Mouse (Mus musculus) olfactory bulb, adult 2 months (tissue): ENCODE measurements around the gene Ankrd35. TPM values are rescaled to one million over a fixed set of nuclear protein-coding genes. Genes with fewer than 3 reads are reported as not detected.
"Not testable (repeated sequence)": the region's sequence is repeated elsewhere in the genome, so short reads cannot be mapped to it uniquely, and the experiment has no call there.

Experiments used
- H3K27ac ChIP-seq: fragments of 200-500 bp; 2 replicates; pipeline ENCODE4 v1.5.1; 2012; ENCODE audit warnings: low read depth, low read length; ENCODE audit not compliant: insufficient read depth
- H3K4me1 ChIP-seq: fragments of 200-500 bp; 2 replicates; pipeline ENCODE4 v1.6.1; 2012; ENCODE audit warnings: low read length; ENCODE audit not compliant: control insufficient read depth, insufficient read depth
- H3K4me3 ChIP-seq: fragments of 200-500 bp; 2 replicates; pipeline ENCODE4 v1.5.1; 2012; ENCODE audit warnings: mild to moderate bottlenecking, low read depth, low read length, moderate library complexity; ENCODE audit not compliant: insufficient read depth
- CTCF ChIP-seq: fragments of 200-500 bp; IDR thresholded peaks from 2 replicates; pipeline ENCODE4 v1.5.1; 2012; ENCODE audit warnings: low read depth, mild to moderate bottlenecking, low read length, moderate library complexity; ENCODE audit not compliant: insufficient read depth
- POLR2A ChIP-seq: fragments of 200-500 bp; IDR thresholded peaks from 2 replicates; pipeline ENCODE4 v1.6.1; 2012; ENCODE audit warnings: mild to moderate bottlenecking, low read depth, low read length, moderate library complexity; ENCODE audit not compliant: insufficient read depth
- WGBS: fragments of 180-500 bp; shearing (Covaris S2); methylation state at CpG from one replicate; pipeline ENCODE4 v1.1.7; 2018; 5-methylcytosine and 5-hydroxymethylcytosine counted together
- polyA plus RNA-seq: library from polyadenylated mRNA; stranded (reverse); fragments of >200 nt; gene quantifications from 2 replicates; pipeline ENCODE4 v1.2.4, GENCODE M21; 2012; ENCODE audit warnings: low replicate concordance; ENCODE audit not compliant: missing spikeins, insufficient read depth, insufficient read length

The Ankrd35 gene
- polyA plus RNA-seq, 1 experiment: not detected

DNA sequence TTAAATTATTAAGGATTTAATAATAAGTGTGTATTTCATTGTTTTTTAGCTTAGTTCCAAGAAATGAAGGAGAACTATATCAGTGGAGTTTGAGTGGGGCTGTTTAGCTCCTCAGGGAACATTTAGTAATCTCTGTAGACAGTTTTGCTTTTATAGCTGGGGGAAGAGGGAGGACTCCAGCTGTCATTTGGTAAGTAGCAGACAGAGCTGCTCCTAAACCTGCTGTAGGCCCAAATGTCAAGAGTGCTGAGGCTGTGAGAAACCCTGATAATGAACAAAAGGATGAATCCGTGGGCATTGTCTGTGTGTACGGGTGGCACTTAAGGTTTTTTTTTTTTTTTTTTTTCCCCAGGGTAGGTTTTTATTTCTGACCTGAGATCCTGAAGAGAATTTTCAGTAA is 65.3 kb downstream of the Ankrd35 start:
- 44% methylated on average over 2 of the region's 2 CpGs for WGBS
- TF ChIP-seq POLR2A: no peak
- no peak for TF ChIP-seq CTCF
- Histone ChIP-seq H3K4me1 (peaks cover 5% of the 10 kb centered on the region; the same call in 1 of the 2 replicates), H3K4me3 (no peak overlapping the region), H3K27ac (no peak overlapping the region)

DNA sequence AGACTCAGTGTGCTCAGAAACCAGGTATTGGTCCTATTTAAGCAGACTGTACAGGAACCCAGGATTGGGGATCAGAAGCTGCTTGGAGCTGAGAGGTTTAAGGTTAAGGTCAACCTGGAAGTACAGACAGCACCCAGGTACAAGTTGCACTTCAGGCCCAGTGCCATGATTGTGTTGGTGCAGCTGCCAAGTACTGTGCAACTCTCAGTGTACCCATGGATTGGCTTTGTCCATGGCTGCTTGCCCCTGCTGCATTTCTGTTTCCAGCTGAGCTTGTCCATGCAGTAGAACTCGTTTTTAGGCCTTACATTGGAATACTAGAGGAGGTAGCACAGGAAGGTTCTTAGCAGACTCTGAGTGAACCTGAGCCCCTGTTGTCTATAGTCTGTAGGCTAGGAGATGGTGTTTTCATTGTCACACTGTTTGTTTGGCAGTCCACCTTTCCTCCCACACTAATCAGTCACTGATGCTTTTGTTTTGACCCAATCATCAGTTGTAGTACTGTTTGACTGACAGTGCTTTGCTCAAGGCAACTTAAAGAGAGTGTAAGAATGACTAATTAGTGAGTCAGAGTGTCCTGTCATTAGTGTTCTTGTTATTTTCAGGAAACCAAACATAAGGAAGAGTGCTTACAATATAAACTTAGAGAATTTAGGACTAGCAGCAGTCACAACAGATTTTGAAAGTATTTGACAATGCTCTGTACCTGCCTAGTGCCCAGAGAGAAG is 67.2 kb downstream of the Ankrd35 start:
- Histone ChIP-seq H3K4me3 (no peak overlapping the region), H3K27ac (no peak overlapping the region)
- 14% methylated on average over 1 of the region's 1 CpGs for WGBS

GRCm38 (mm10) chr3:96737995-96738394 is 68.1 kb downstream of the Ankrd35 start:
- no peak overlapping the region for H3K4me3 ChIP-seq
- no peak for TF ChIP-seq POLR2A
- TF ChIP-seq CTCF: no peak
- H3K4me1 ChIP-seq: peaks cover 2% of the 10 kb centered on the region; the same call in 1 of the 2 replicates
- 100% methylated on average over 1 of the region's 1 CpGs for WGBS
- no peak overlapping the region for H3K27ac ChIP-seq

More for the DNA sequence above, 67.2 kb downstream of the Ankrd35 start:
- peaks cover 2% of the 10 kb centered on the region; the same call in 1 of the 2 replicates for H3K4me1 ChIP-seq
- TF ChIP-seq CTCF: no peak
- TF ChIP-seq POLR2A: no peak

- not testable (repeated sequence) for H3K27ac ChIP-seq, H3K4me1 ChIP-seq, H3K4me3 ChIP-seq
These were observed 70.3 kb downstream of the Ankrd35 start for GRCm38 (mm10) chr3:96740279-96740678.

Other genes starting within 250 kb of the Ankrd35 start
- not detected in 2 replicates for gene BC107364, start 217.8 kb upstream of the Ankrd35 start, polyA plus RNA-seq
- not detected in 2 replicates for gene Hfe2, start 145.0 kb upstream of the Ankrd35 start, polyA plus RNA-seq
- gene Txnip, start 112.2 kb upstream of the Ankrd35 start, polyA plus RNA-seq: not detected in 2 replicates
- gene Gm16253, start 93.1 kb upstream of the Ankrd35 start, polyA plus RNA-seq: not detected in 2 replicates
- gene Polr3gl, start 76.0 kb upstream of the Ankrd35 start, polyA plus RNA-seq: not detected in 2 replicates
- not detected in 2 replicates for gene Ankrd34a, start 73.5 kb upstream of the Ankrd35 start, polyA plus RNA-seq
- not detected in 2 replicates for gene Lix1l, start 69.0 kb upstream of the Ankrd35 start, polyA plus RNA-seq
- not detected in 2 replicates for gene Rbm8a, start 40.2 kb upstream of the Ankrd35 start, polyA plus RNA-seq
- not detected in 2 replicates for gene Pex11b, start 34.8 kb upstream of the Ankrd35 start, polyA plus RNA-seq
- gene Gm42957, start 34.7 kb upstream of the Ankrd35 start, polyA plus RNA-seq: not detected in 2 replicates
- gene Itga10, start 24.5 kb upstream of the Ankrd35 start, polyA plus RNA-seq: not detected in 2 replicates
- gene Pias3, start 26.3 kb downstream of the Ankrd35 start, polyA plus RNA-seq: not detected in 2 replicates
- not detected in 2 replicates for gene Nudt17, start 38.4 kb downstream of the Ankrd35 start, polyA plus RNA-seq
- gene Polr3c, start 57.5 kb downstream of the Ankrd35 start, polyA plus RNA-seq: not detected in 2 replicates
- gene Rnf115, start 57.5 kb downstream of the Ankrd35 start, polyA plus RNA-seq: not detected in 2 replicates
- gene Pdzk1, start 159.2 kb downstream of the Ankrd35 start, polyA plus RNA-seq: not detected in 2 replicates
- gene Cd160, start 159.2 kb downstream of the Ankrd35 start, polyA plus RNA-seq: not detected in 2 replicates
- not detected in 2 replicates for gene Gja5, start 234.6 kb downstream of the Ankrd35 start, polyA plus RNA-seq
- not detected in 2 replicates for gene Gpr89, start 235.2 kb downstream of the Ankrd35 start, polyA plus RNA-seq